Mouse (Mus musculus): ENCODE measurements around the gene Ifngr2. TPM values are rescaled to one million over a fixed set of nuclear protein-coding genes. Genes with fewer than 3 reads are reported as not detected.
"Not testable (repeated sequence)": the region's sequence is repeated elsewhere in the genome, so short reads cannot be mapped to it uniquely, and the experiment has no call there.

Gene Ifngr2
- polyA plus RNA-seq, 1 experiment from 2014 or later, result 127 TPM

- no peaks in the 10 kb centered on the region for H3K36me3 ChIP-seq (ENCODE audit: control insufficient read depth, insufficient read depth, low read length)
- WGBS, result 62% methylated on average over 18 of the region's 18 CpGs
- H3K27ac ChIP-seq (ENCODE audit: low read depth, low read length), result no peak overlapping the region
- no peak for ATAC-seq
- H3K4me3 ChIP-seq (ENCODE audit: low read length), result no peak overlapping the region
- H3K4me1 ChIP-seq (ENCODE audit: control insufficient read depth, insufficient read depth, low read depth, low read length), result no peaks in the 10 kb centered on the region
- no peaks in the 10 kb centered on the region for H3K9me3 ChIP-seq (ENCODE audit: control insufficient read depth, low read length)
- H3K9ac ChIP-seq (ENCODE audit: low read depth, low read length), result no peak overlapping the region
- H3K27me3 ChIP-seq (replicated peaks; ENCODE audit: control insufficient read depth, insufficient read depth, low read length), result no peaks in the 10 kb centered on the region
- H3K4me2 ChIP-seq (ENCODE audit: low read length), result no peak overlapping the region
Observed at GRCm38 (mm10) chr16:91522479-91523309, 24.2 kb upstream of the Ifngr2 start.

GRCm38 (mm10) chr16:91524206-91524605 is 22.7 kb upstream of the Ifngr2 start:
- Histone ChIP-seq H3K4me1 (ENCODE audit: control insufficient read depth, insufficient read depth, low read depth, low read length) (no peaks in the 10 kb centered on the region), H3K9me3 (ENCODE audit: control insufficient read depth, low read length) (no peaks in the 10 kb centered on the region), H3K27ac (ENCODE audit: low read depth, low read length) (no peak overlapping the region), H3K27me3 (replicated peaks; ENCODE audit: control insufficient read depth, insufficient read depth, low read length) (no peaks in the 10 kb centered on the region), H3K9ac (ENCODE audit: low read depth, low read length) (no peak overlapping the region), H3K36me3 (ENCODE audit: control insufficient read depth, insufficient read depth, low read length) (no peaks in the 10 kb centered on the region), H3K4me2 (ENCODE audit: low read length) (no peak overlapping the region), H3K4me3 (ENCODE audit: low read length) (no peak overlapping the region)
- no peak for ATAC-seq
- WGBS, result 90% methylated on average over 5 of the region's 5 CpGs

- H3K9me3 ChIP-seq (ENCODE audit: control insufficient read depth, low read length), result no peaks in the 10 kb centered on the region
- H3K4me2 ChIP-seq (ENCODE audit: low read length), result no peak overlapping the region
- H3K9ac ChIP-seq (ENCODE audit: low read depth, low read length), result no peak overlapping the region
- no peaks in the 10 kb centered on the region for H3K27me3 ChIP-seq (replicated peaks; ENCODE audit: control insufficient read depth, insufficient read depth, low read length)
- no peaks in the 10 kb centered on the region for H3K4me1 ChIP-seq (ENCODE audit: control insufficient read depth, insufficient read depth, low read depth, low read length)
- no peak overlapping the region for H3K27ac ChIP-seq (ENCODE audit: low read depth, low read length)
- ATAC-seq, result no peak
- 96% methylated on average over 6 of the region's 6 CpGs for WGBS
- no peak overlapping the region for H3K4me3 ChIP-seq (ENCODE audit: low read length)
- no peaks in the 10 kb centered on the region for H3K36me3 ChIP-seq (ENCODE audit: control insufficient read depth, insufficient read depth, low read length)
Observed at GRCm38 (mm10) chr16:91526274-91526673, 20.6 kb upstream of the Ifngr2 start.

- Histone ChIP-seq H3K9ac (ENCODE audit: low read depth, low read length) (no peak overlapping the region), H3K9me3 (ENCODE audit: control insufficient read depth, low read length) (no peaks in the 10 kb centered on the region), H3K4me3 (ENCODE audit: low read length) (no peak overlapping the region), H3K4me1 (ENCODE audit: control insufficient read depth, insufficient read depth, low read depth, low read length) (no peaks in the 10 kb centered on the region), H3K27ac (ENCODE audit: low read depth, low read length) (no peak overlapping the region), H3K36me3 (ENCODE audit: control insufficient read depth, insufficient read depth, low read length) (no peaks in the 10 kb centered on the region), H3K4me2 (ENCODE audit: low read length) (no peak overlapping the region), H3K27me3 (replicated peaks; ENCODE audit: control insufficient read depth, insufficient read depth, low read length) (no peaks in the 10 kb centered on the region)
- 79% methylated on average over 10 of the region's 10 CpGs for WGBS
- ATAC-seq, result no peak
Observed at GRCm38 (mm10) chr16:91527051-91527450, 19.8 kb upstream of the Ifngr2 start.

GRCm38 (mm10) chr16:91527500-91527899 is 19.4 kb upstream of the Ifngr2 start:
- Histone ChIP-seq H3K27me3 (replicated peaks; ENCODE audit: control insufficient read depth, insufficient read depth, low read length) (no peaks in the 10 kb centered on the region), H3K9ac (ENCODE audit: low read depth, low read length) (no peak overlapping the region), H3K27ac (ENCODE audit: low read depth, low read length) (no peak overlapping the region), H3K4me2 (ENCODE audit: low read length) (no peak overlapping the region), H3K36me3 (ENCODE audit: control insufficient read depth, insufficient read depth, low read length) (no peaks in the 10 kb centered on the region), H3K4me3 (ENCODE audit: low read length) (no peak overlapping the region), H3K9me3 (ENCODE audit: control insufficient read depth, low read length) (no peaks in the 10 kb centered on the region), H3K4me1 (ENCODE audit: control insufficient read depth, insufficient read depth, low read depth, low read length) (no peaks in the 10 kb centered on the region)
- no peak for ATAC-seq
- 78% methylated on average over 5 of the region's 5 CpGs for WGBS

GRCm38 (mm10) chr16:91528578-91528977 is 18.3 kb upstream of the Ifngr2 start:
- H3K9me3 ChIP-seq (ENCODE audit: control insufficient read depth, low read length), result no peaks in the 10 kb centered on the region
- H3K4me2 ChIP-seq (ENCODE audit: low read length), result no peak overlapping the region
- H3K27me3 ChIP-seq (replicated peaks; ENCODE audit: control insufficient read depth, insufficient read depth, low read length), result no peaks in the 10 kb centered on the region
- no peak overlapping the region for H3K4me3 ChIP-seq (ENCODE audit: low read length)
- WGBS, result 80% methylated on average over 9 of the region's 9 CpGs
- H3K4me1 ChIP-seq (ENCODE audit: control insufficient read depth, insufficient read depth, low read depth, low read length), result no peaks in the 10 kb centered on the region
- no peak for ATAC-seq
- no peak overlapping the region for H3K27ac ChIP-seq (ENCODE audit: low read depth, low read length)
- no peak overlapping the region for H3K9ac ChIP-seq (ENCODE audit: low read depth, low read length)
- H3K36me3 ChIP-seq (ENCODE audit: control insufficient read depth, insufficient read depth, low read length), result no peaks in the 10 kb centered on the region

- not testable (repeated sequence) for H3K9me3 ChIP-seq (ENCODE audit: control insufficient read depth, low read length); H3K9ac ChIP-seq (ENCODE audit: low read depth, low read length); ATAC-seq; H3K4me1 ChIP-seq (ENCODE audit: control insufficient read depth, insufficient read depth, low read depth, low read length); H3K4me2 ChIP-seq (ENCODE audit: low read length); H3K27me3 ChIP-seq (replicated peaks; ENCODE audit: control insufficient read depth, insufficient read depth, low read length); H3K4me3 ChIP-seq (ENCODE audit: low read length); H3K36me3 ChIP-seq (ENCODE audit: control insufficient read depth, insufficient read depth, low read length); H3K27ac ChIP-seq (ENCODE audit: low read depth, low read length)
- WGBS, result 68% methylated on average over 4 of the region's 4 CpGs
Observed at GRCm38 (mm10) chr16:91530830-91531229, 16.0 kb upstream of the Ifngr2 start.

GRCm38 (mm10) chr16:91531856-91532255 is 15.0 kb upstream of the Ifngr2 start:
- 79% methylated on average over 6 of the region's 6 CpGs for WGBS
- H3K9ac ChIP-seq (ENCODE audit: low read depth, low read length), result no peak overlapping the region
- H3K4me3 ChIP-seq (ENCODE audit: low read length), result no peak overlapping the region
- no peak overlapping the region for H3K27ac ChIP-seq (ENCODE audit: low read depth, low read length)
- H3K9me3 ChIP-seq (ENCODE audit: control insufficient read depth, low read length), result no peaks in the 10 kb centered on the region
- H3K4me2 ChIP-seq (ENCODE audit: low read length), result no peak overlapping the region
- ATAC-seq, result no peak
- no peaks in the 10 kb centered on the region for H3K4me1 ChIP-seq (ENCODE audit: control insufficient read depth, insufficient read depth, low read depth, low read length)
- no peaks in the 10 kb centered on the region for H3K27me3 ChIP-seq (replicated peaks; ENCODE audit: control insufficient read depth, insufficient read depth, low read length)
- no peaks in the 10 kb centered on the region for H3K36me3 ChIP-seq (ENCODE audit: control insufficient read depth, insufficient read depth, low read length)

- 41% methylated on average over 2 of the region's 2 CpGs for WGBS
- Histone ChIP-seq H3K9ac (ENCODE audit: low read depth, low read length) (no peak overlapping the region), H3K4me3 (ENCODE audit: low read length) (no peak overlapping the region), H3K4me1 (ENCODE audit: control insufficient read depth, insufficient read depth, low read depth, low read length) (no peaks in the 10 kb centered on the region), H3K4me2 (ENCODE audit: low read length) (no peak overlapping the region), H3K27ac (ENCODE audit: low read depth, low read length) (no peak overlapping the region), H3K9me3 (ENCODE audit: control insufficient read depth, low read length) (no peaks in the 10 kb centered on the region), H3K36me3 (ENCODE audit: control insufficient read depth, insufficient read depth, low read length) (no peaks in the 10 kb centered on the region), H3K27me3 (replicated peaks; ENCODE audit: control insufficient read depth, insufficient read depth, low read length) (no peaks in the 10 kb centered on the region)
- ATAC-seq, result no peak
Observed at GRCm38 (mm10) chr16:91532429-91532828, 14.4 kb upstream of the Ifngr2 start.

Data from hindbrain, embryonic 16.5 days (tissue).